Mouse (Mus musculus) ES-CJ7 (cell line): Measurements from ENCODE around the gene Suds3.
A peak's percentile ranks its signal among the peaks of the same experiment; 100 is the strongest.

ENCODE experiments used
- DNase-seq: peaks from one replicate; pipeline ENCODE4 v3.0.0; 2011; ENCODE audit warnings: low read depth, low spot score

The Suds3 gene

DNA sequence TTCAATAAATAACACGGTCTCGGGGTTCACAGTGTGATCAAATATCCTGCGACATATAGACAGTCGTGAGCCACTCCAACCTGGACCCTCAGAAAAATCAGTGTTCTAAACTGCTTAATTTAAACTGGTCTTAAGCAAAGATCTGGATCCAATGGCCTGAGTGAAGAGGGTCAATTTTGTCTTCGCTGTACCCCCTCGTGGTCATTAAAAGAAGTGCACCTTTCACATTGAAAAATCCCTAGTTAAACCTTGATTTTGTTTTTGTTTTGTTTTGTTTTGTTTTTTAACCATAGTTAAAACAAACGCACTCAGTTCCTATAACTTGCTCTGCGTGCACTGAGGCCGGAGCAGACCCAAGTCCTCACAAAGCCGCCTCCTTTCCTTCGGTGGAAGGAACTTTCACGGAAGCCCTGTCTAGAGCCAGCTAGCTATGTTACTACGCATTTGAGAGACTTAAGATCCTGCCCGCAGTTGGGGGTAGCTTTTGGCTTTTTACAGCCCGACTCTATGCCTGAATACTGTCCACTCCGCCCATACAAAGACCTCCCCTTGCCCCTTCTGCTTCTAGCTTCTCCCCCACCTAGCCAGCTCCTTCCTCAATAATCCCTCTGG lies 1.2 kb downstream of the Suds3 start:
- DNase-seq = peak; percentile 42

- no peak for DNase-seq
These were observed 2.6 kb downstream of the Suds3 start for GRCm38 (mm10) chr5:117113330-117113729.

DNA sequence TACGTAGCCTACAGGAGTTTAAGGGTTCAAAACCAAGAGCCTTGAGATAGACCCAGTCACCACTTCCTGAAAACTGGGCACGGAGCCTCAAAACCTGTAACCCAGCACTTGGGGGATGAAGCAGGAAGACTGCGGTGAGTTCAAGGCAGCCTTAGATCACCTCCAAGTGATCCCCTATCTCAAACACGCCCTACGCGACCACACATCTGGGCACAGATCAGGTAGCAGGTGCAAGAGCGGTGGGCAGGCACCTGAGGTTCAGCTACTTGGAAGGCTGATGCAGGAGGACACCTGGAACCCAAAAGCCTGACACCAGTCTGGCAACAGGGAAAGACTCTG lies 4.2 kb downstream of the Suds3 start:
- no peak for DNase-seq

DNA sequence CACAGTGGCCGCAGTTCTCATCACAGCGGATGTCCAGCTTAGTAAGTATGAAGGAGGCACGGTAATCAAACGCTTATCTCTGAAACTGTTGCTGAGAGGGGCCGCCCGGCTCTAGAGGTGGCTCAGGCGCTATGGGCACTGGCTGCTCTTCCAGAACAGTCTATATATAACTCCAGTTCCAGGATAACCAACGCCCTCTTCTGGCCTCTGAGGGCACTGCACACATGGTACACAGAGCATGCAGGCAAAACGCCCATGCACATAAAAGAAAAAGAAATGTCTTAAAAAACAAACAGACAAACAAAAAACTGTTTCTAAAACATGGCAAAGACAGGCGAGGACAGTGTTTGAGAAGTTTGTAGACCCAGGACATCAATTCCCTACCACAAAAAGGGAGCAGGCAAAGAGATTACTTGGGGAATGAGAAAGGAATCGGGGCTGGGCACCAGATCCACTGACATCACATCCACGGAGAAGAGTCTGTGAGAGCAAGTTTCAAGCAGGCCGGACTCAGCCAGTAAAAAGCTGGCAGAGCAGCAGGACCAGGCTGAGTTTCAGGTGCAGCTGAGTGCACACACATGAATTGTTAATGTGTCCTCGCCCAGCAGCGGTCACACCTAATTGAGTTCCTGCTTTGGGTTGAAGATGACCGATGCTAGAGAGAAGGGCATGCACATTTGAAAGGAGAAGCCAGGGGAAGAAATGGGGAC lies 4.7 kb downstream of the Suds3 start:
- peak; percentile 61 for DNase-seq

DNA sequence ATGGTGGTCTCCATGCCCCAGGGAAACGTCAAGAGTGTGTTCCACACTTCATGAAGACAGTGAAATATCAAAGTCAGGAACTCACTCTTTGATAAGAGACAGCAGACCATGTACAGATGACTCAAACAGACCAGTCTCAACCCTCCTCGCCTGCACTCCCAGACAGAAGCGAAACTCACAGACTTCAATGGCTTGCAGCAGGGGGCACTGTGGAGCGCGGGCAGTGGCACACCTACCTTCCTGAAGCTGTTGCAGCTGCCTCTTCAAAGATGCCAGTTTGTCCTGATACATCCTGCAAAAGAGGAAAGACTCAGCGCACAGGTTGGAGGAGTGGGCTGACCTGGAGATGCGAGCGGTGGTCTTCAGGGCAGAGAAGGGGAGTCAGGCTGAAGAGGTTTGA lies 6.4 kb downstream of the Suds3 start:
- DNase-seq = peak; percentile 40

GRCm38 (mm10) chr5:117108731-117109130 lies 7.2 kb downstream of the Suds3 start:
- DNase-seq = no peak

- DNase-seq = no peak
These were observed 7.6 kb downstream of the Suds3 start for GRCm38 (mm10) chr5:117108292-117108691.

DNA sequence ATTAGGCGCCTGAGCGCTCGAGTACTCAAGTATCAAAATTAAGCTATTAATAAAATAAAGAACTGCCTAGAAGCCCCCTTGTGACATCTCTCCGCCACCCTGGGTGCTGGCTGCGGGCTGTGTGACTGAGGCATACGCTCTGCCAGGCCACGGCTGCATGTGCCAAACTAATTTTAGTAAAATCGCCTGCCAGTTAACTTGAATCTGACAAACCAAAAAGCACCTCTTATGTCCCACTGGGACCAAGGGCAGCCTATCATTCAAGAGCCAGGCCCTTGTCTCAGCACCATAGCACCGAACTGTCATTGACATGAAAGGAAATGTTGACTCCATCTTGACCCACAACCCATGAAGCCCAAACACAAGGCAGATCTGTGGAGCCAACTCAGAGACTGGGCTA lies 10.2 kb downstream of the Suds3 start:
- DNase-seq = no peak

DNA sequence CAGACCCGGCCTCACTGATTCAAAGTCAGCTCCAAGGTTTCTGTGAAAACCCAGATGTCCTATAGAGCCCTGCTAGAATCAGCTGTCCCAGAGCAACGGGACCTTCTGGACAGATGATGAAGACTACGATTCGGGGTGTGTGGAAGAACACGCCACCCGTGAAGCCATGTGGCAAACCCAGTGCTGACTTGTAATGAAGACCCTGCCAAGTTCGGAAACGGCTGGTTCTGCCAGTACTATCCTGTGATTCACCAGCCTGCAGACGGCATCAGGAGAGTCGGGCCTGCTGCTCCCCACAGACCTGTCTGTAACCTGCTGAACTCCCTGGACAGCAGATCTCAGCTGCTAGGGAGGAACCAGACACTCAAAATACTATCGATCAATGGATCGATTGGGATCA lies 11.6 kb downstream of the Suds3 start:
- no peak for DNase-seq

DNA sequence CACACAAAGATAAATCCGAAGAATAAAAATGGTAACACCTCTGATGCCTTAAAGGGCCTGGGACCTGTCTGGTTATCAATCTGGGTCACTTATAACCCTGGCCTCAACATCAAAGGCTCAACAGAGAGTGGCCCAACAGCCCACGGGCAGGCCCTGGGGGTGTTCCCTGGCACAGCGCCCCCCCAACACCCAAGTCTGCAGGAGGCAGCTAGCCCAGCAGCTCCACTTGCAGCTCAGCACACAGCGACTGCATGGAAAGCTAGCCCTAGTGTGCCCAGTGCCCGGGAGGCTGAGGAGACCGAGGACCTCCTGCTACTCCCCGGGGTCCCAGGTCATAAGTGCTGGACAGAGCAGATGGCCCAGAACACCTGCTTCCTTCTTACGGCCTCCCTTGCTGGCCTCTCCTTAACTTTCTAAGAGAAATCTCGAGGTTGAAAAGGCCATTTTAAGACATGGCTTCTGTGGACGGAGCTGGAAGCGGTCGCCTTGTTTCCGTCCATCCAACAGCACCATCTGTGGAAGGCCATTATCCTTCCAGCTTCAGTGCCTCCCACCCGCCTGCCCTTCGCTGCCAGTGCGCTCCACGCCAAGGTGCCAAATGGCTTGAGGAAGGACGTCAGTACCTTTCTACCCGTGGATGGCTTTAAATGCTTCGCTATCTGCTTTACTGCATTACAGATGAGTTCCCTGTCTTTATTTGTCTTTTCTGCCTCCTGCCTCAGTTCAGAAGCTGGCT lies 12.6 kb downstream of the Suds3 start:
- DNase-seq = no peak

DNA sequence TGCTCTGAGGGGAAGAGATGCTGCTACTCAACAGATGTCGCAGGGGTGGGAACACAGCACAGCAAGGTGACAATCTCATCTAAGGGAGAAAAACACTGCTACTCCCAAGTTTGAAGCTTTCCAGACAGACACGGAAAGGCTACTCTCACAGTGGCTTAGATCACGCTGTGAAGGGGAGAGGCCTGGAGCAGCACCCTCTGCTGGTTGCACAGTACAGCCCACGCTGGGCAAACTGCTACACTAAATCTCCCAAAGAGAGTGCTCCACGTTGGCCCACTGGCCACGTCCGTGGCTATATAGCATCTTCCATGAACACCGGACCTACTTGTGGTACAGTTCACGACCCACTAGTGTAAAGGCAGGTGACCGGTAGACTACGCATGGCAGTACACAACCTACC lies 16.2 kb downstream of the Suds3 start:
- DNase-seq = peak; percentile 36

- no peak for DNase-seq
These were observed 16.9 kb downstream of the Suds3 start for GRCm38 (mm10) chr5:117099008-117099407.

DNA sequence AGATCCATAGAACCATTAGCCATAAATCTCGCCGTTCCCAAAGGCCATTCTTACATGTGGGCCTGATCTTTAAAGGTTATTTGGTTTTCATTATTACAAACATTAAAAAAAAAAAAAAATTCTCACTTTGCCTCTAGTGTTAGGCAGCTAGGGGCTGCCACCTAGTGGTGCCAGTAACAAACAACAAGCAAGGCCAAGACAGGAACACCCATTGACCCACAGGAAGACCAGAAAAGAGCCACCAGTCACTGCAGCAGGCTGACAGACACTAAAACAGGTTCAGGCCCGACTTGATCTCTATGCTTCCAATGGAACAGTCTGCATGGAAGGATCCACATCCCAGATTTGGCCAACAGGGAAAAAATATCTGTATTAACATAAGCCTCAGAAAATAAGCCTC lies 19.2 kb downstream of the Suds3 start:
- DNase-seq = peak; percentile 64

DNA sequence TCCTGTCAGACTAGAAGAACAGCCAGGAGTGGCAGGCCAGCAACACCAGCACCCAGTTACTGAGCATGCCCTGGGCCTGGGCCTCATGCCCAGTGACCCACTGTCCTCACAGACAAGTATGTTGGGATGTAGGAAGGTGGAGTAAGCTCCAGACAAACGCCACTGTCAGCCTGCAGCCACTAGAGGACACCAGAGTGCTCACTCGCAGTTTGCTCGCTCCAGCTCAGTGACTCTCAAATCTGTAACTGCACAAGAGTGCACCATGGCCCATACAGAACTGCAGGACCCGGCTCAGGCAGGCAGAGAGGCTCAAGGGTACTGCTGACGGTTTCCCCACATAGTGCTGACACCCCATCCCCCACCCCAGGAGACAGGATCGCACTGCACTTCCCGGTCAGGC lies 21.5 kb downstream of the Suds3 start:
- DNase-seq = peak; percentile 87

GRCm38 (mm10) chr5:117089786-117090185 lies 26.1 kb downstream of the Suds3 start:
- no peak for DNase-seq

DNA sequence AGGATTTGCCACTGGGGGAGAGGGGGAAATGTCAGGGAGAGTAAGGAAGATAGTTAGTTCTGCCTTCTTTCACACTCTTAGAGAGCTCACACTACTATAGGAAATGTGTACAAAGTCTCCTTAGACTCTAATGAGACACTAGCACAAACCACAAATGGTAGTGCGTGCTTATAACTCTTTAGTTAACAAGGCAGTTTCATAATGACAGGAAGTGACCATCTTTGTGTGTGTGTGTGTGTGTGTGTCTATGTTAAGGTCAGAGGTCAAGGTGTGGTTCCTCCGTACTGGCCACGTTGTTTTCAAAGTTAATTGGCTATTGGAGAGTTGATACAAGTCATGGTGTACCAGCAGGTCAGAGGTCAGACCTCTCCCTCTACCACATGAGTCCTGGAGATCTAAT lies 26.8 kb downstream of the Suds3 start:
- DNase-seq = no peak

GRCm38 (mm10) chr5:117087718-117088117 lies 28.2 kb downstream of the Suds3 start:
- peak; percentile 37 for DNase-seq

- peak; percentile 73 for DNase-seq
These were observed 46.4 kb downstream of the Suds3 start for GRCm38 (mm10) chr5:117069498-117069894.

DNA sequence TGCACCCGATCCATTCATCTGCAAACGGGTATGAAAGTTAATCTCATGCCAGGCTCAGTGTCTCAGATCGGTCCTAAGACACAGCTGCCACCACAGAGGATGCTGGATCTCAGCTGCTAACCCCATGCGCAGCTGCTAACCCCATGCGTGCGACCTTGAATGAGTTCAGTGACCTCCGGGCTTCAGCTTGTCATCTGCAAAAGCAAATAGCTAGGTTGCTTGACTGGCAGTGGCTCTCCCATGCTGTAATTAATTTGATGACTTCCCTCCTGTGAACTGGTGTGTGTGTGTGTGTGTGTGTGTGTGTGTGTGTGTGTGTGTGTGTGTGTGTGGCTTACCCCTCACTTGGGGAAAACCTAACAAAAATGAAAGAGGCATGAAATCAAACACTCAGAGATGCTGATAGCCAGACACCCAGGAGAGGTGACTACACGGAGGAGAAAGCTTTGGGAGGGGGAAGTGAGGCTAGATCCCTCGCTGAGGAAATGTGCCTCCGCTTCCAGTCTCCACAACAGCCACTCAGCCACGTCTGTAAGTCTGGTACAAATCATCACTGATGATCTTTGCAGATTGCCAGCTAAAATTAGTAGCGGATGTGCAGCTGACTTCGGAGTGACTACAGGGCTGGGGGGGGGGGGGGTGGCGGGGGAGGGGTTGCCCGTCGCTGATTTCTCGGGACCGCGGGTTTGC lies 47.0 kb downstream of the Suds3 start:
- no peak for DNase-seq

DNA sequence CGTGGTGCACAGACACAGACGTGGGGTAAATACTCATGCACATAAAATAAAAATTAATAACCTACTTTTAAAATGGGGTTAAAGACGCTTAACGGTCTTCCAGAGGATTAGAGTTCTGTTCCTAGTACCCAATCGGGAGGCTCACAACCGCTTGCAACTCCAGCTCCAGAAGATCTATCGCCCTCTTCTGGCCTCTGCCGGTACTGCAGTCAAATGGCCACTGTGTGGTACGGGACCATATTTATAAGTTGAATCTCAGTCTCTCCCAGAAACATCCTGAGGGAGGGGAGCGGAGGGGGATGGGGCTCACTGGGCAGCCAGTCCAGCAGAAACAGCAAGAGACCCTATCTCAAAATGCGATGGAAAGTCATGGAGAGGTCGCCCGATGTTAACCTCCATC lies 47.7 kb downstream of the Suds3 start:
- peak; percentile 78 for DNase-seq

- DNase-seq = peak; percentile 22
These were observed 54.7 kb downstream of the Suds3 start for GRCm38 (mm10) chr5:117061251-117061650.

- no peak for DNase-seq
These were observed 55.3 kb downstream of the Suds3 start for GRCm38 (mm10) chr5:117060484-117061130.
